Mouse (Mus musculus): ENCODE results near the gene Kpna4.
"Not testable (repeated sequence)": the region's sequence is repeated elsewhere in the genome, so short reads cannot be mapped to it uniquely, and the experiment has no call there.

The Kpna4 gene

DNA sequence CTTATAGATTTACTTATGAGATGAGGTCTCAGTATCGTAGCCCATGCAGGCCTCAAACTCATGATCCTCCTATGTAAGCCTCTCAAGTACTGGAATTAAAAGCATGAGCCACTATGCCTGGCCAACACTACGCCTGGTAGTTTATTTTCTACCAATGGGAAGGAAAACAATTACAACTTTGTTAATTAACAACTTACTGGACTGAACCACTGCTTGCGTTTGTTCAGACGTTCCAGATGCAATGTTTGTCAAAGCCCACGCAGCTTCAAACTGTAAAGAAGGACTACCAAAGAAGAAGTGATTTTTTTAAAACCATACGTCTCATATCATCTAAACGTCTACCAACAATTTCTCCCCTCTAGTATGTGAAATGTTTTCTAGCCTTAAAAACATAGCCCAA lies 32.5 kb downstream of the Kpna4 start:
- DNase-seq (ENCODE audit: low read depth) = no peak

DNA sequence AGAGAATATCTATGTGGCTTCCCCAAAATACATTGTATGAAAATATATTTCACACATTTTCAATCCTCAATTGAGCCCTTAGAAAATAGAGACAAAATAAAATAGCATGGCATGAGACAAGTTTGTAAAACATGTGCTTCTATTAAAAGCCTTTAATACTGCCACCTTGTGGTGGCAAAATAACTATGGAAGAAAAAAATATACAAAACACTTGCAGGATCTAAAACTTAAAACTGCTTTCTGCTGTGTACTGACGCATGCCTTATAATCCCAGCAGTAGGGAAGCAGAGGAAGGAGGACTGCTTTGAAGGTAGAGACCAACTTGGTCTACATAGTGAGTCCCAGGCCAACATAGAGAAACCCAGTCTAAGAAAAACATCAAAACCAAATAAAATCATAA lies 62.9 kb downstream of the Kpna4 start:
- no peak for DNase-seq (ENCODE audit: low read depth)

DNA sequence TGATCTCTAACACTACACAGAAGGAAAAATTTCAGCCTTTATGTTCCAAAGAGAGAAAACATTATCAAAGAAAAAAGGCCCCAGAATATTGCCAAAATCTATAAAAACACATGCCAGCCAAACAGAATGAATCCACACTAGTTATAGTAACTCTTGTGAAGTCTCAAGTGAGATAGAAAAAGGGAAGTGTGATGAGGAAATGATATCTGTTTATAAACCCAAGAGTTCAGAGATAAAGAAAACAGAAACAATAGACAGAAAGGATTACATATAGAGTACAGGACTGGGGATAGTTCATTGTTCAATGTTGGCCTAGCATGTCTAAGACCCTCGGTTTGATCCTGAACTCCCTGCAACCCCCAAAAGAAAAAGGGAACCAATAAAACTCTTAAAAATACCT lies 64.1 kb downstream of the Kpna4 start:
- no peak for DNase-seq (ENCODE audit: low read depth)

DNA sequence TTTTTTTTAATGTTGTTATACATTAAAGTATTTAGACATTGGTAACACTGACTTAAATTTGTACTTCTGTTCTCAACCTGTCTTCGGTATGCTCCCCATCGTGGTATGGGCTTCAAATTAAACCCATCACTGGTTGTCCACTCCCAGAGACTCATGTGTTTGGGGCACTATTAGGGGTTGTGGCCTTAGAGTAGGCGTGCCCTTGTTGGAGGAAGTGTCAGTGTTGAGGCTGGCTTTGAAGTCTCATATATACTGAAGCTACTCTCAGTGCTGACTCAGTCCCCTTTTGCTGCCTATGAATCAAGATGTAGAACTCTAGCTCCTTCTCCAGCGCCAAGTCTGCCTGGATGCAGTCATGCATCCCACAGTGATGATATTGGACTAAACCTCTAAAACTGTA lies 66.2 kb downstream of the Kpna4 start:
- no peak for DNase-seq (ENCODE audit: low read depth)

DNA sequence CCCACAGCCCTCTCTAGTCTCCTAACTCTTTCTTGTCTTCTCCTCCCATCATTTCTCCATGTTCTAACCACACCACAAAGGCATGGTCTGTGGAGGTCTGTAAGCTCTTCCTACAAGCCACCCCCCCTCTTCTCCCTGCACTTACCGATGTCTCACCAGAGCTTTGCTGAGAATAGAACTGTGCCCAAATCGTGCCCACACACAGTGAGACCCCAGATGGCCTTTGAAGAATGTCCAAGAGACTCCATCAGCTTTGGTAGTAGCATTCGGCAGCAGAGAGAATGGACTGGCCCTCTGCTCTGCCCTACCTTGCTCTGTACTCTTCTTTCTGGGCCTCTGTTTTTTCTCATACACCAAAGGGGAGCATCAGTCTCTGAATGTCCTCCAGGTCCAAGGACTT lies 71.0 kb downstream of the Kpna4 start:
- no peak for DNase-seq (ENCODE audit: low read depth)

DNA sequence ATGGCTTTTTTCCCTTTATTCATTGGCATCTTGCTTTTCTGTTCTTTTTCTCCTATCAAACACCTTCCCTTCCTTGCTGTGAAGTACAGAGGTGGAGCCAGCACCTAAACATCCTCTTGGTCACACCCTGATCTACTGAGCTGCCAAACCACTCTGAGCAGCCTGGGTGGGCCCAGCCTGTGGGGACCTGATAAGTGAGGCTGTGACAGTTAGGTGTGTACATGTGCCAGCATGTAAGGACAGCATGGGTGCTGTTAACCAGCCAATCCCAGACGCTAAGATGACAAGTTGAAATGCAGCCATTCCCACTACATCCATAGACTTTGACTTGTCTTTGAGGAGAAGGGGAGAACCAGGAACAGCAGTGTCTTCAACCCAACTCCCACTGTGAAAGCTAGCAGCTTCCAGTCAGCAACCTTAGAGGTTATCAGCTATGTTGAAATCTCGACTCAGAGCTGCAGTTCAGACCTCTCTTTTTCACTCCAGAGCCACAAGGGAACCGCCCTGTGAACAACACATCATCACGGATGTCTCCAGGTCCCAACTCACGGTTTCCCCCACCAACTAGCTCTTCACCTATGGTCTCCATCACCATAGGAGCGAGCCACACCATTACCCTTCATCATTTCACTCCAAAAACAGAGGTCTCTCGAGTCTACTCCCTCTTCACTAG lies 72.0 kb downstream of the Kpna4 start:
- DNase-seq (ENCODE audit: low read depth) = no peak

DNA sequence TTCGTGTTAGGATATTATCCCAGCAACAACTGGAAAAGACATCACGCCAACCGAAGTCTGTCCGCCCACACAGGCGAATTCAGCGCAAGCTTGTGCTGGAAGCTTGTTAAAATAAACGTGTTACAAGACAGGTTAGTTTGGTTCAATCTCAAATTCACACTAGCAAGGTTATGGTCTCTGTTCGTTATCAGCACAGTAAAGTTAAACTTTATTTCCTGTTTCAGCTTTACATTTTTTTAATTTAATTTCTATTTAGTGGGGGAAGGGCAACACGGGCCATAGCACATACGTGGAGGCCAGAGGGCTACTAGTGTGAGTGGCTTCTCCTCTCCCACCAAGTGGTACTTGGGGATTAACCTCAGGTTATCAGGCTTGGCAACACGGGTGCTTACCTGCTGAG lies 75.0 kb downstream of the Kpna4 start:
- DNase-seq (ENCODE audit: low read depth) = no peak

DNA sequence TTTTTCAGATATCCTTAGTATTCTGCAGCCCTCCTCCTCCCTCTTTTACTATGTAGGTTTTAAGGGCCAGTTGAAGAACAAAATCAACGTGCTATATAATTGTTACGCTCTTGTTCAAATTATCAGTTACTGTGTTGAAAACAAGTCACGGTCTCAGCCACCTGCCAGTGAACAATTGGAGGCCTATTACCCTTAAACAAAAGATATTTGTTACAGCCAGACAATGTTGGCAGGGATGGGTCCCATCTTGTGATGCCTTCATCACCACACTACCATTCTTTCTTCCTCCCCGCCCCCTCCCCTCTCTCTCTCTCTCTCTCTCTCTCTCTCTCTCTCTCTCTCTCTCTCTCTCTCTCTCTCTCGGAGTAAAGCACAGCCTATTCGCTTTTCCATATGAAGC lies 77.9 kb downstream of the Kpna4 start:
- DNase-seq (ENCODE audit: low read depth) = no peak

DNA sequence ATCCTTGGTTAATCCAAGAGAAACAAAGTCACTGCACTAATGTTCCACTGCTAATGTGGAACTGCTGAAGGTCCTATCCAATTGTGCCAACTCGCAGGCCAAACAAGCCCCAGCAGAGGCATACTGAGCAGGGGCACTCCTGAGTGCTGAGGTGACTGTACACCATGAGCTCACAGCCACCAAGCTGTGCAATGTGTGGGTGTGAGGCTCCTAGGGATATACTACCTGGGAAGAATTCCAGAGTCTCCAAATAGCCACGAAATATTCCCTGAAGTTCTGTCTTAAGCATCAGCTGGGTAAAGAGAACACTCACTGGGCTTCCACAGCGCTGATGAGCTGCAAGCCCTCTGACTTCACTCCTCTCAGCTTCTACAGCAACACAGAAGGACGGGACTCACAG lies 79.2 kb downstream of the Kpna4 start:
- no peak for DNase-seq (ENCODE audit: low read depth)

DNA sequence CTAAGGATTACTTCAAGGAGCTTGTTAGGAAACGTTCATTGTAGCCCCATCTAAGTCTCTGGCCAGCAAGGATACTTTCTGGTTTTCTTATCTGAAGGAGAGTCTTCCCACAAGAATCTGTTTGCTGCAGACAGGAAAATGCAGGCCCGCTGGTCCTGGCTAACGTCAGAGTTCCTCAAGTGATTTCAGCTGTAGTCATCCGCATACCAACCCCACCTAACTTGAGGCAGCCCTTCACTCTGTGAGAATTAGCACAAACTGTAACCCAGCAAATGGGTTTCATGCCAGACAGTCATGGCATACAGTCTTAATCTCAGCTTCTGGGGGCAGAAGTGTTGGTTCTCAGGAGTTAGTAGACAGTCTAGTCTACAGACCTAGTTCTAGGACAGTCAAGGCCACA lies 80.4 kb downstream of the Kpna4 start:
- no peak for DNase-seq (ENCODE audit: low read depth)

DNA sequence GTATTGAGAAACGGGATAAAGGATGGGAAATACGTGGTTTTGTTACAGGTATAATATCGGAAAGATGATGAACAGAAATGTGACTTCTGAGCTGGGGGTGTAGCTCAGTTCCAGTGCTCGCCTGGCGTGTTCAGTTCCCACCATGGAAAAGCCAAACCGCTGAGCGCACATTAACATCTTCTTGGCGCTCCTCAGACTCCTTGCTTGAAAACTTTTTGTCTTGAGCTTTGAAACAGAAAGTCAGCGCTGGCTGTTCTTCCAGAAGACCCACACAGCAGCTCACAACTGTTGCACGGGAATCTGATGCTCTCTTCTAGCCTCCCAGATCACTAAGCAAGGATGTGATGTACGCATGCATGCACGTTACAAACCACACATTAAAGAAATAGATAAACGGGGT lies 81.2 kb downstream of the Kpna4 start:
- no peak for DNase-seq (ENCODE audit: low read depth)

DNA sequence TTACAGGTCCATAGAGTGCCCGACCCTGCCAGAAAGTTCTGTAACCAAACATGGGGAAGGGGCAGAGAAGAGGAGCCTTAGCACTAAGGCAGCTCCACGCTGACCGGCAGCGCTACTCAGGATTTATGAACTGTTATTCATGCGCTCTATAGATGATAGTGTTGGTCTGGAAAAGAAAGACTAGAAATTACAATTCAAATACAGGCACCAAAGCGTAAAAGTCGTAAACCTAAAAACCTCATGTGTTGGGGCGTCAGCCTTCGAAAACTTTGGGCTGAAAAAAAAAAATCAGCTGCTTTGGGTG lies 81.6 kb downstream of the Kpna4 start:
- DNase-seq (ENCODE audit: low read depth) = no peak

DNA sequence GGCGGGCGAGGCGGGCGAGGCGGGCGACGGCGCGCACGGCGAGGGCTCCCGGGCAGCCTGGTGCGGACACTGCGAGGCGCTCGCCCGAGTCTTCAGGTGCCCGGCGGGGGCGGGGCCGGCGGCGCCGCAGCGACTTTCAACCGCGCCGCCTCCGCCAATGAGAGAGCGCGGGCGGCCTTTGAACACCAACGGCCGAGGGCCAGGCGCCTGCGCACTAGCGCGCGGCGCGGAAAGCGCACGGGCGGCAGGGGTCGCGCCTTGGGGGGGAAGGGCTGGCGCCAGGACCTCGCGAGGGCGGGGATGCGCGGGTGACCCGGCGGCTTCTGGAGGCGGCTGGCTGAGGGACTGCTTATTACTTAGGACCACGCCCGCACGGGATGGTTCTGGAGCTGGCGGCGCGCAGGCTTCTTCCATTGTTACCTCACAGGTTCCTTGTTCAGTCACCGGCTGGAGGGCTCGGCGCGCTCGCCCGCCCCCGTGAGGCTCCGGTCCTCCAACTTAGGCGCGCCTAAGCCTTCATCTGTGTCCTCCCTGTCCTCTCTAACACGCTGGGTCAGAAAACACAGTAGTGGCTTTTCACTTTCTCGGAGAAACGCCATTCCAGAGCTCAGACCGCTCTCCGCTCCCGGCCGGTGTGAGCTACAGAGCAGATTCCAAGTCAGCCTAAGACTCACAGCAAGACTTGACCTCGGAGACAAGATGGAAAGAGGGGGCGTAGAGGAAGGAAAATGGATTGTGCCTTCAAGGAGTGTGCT lies 82.1 kb downstream of the Kpna4 start, which contains the start of gene Trim59:
TSS of gene Trim59 (minus strand) at position 111 of the 755 bp plus-strand sequence.
- peak; percentile 83 for DNase-seq (ENCODE audit: low read depth)

DNA sequence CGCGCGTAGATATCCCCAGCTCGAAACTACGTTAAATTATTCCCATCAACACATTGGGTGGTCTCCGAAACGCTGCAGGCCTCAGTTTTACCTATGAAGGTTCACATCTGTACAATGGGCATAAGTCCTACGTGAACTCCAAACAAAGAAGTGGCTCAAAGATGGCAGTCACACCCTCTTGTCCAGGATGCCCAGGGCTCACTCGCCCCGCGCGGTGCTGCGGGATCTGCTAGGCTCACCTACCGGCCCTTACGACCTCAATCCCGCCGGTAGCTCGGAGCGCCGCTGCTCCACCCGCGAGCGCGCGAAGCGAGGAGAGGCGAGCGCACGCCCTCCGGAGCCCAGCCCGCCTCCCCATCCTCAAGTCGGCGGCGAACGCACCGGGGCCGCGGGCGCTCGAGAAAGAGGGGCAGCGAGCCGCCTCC lies 82.7 kb downstream of the Kpna4 start:
- DNase-seq (ENCODE audit: low read depth) = no peak

DNA sequence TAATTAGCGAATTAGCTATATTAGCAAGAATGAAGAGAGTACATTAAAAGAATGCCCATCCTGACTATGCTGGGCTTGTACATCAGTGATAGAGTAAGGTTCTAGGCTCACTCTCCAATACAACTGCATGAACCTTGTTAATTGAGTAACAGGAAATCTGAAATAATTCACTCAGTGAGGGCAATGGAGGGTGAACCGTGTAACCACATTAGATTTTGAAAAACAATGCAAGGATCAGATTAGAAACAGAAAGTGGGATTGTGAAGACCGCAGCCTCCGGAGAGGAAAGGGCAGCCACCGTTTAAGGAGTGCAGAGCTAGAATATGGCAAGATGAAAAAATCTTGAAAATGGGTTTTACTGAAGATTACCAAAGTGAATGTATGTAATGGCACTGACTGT lies 85.6 kb downstream of the Kpna4 start:
- no peak for DNase-seq (ENCODE audit: low read depth)

DNA sequence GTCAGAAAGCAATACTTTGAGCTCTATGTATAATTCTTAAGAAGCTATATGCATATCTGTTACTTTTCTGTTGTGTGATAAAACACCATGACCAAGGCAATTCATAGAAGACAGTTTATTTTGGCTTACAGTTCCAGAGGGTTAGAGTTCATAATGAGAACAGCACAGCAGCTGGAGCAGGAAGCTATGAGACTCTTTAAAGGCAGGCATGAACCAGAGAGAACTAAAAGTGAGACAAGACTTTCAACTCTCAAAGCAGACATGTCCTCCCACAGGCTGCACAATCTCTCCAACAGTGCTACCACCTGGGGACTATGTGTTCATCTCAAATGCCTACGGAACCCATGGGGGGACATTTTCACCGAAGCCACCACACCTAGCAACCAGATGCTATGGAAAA lies 86.8 kb downstream of the Kpna4 start:
- no peak for DNase-seq (ENCODE audit: low read depth)

DNA sequence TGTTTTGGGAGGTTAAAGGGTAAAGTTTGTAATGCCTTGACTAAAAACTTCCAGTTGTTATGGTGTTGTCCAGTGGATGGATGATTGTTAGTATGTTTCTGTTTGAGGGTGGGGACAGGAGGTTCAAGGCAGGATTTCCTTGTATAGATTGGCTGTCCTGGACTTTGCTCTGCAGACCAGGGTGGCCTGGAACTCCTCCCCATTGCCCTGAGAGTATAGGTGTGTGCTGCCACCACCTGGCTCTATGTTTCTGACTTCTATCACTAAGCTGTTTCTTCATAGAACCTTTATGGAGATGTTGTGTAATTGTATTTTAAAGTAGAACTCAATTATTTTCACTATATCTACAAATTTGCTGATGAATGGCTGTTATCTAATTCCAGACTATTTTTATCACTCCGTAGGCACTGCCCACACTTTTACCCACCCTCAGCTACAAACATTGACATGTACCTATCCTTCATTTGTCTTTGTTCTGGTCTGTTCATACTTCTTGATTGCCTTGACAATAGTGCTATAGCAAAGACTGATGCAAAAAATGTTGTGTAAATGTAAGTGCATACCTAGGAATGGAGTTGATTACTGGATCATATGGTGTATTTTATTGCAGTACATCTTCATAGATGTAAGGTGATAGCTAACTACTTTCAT lies 100.7 kb downstream of the Kpna4 start:
- no peak for DNase-seq (ENCODE audit: low read depth)

DNA sequence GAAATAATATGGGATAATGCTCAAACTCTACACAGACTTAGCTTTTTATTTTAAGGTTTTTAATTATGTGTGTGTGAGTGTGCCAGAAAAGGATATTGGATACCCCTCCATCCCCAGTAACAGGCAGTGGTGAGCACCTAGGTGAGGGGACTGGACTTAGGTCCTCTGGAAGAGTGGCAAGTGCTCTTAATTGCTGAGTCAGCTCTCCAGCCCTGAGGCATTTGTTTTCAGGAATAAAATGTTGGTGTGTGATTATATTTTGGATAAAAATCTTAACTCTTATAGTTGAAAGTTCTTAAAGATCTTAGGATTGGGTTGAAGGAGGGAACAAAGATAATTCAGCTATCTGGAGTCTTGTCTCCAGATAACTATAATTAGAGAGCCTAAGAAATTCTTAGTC lies 106.1 kb downstream of the Kpna4 start:
- DNase-seq (ENCODE audit: low read depth) = no peak

DNA sequence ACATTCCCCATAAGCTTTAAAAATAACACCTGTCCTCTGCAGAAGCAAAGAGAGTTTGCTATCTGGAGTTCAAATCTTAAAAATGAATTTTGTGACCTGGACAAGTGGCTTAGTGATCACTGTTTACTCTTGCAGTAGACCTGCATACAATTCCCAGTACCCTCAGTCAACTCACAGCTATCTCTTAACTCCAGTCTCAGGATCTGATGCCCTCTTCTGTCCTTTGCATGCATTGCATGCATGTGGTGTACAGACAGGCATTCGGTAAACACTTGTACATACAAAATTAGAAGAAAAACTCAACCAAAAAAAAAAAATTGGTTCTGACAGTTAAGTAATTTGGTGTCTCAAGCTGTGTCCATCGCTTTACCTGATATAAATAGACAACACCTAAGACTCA lies 106.6 kb downstream of the Kpna4 start:
- no peak for DNase-seq (ENCODE audit: low read depth)

DNA sequence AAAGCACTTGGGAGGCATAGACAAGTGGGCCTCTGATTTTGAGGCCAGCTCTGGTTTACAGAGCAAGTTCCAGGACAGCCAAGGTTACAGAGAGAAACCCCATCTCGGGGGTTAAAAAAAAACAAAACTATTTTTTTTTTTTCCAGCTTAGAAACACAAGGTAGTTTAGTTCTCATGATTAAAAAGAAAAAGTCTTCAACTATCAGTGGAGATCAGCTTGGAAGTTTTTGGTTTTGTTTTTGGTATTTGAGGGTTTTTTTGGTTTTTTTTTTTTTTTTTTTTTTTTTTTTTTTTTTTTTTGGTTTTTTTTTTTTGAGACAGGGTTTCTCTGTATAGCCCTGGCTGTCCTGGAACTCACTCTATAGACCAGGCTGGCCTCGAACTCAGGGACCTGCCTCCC lies 108.3 kb downstream of the Kpna4 start:
- DNase-seq (ENCODE audit: low read depth) = not testable (repeated sequence)

DNA sequence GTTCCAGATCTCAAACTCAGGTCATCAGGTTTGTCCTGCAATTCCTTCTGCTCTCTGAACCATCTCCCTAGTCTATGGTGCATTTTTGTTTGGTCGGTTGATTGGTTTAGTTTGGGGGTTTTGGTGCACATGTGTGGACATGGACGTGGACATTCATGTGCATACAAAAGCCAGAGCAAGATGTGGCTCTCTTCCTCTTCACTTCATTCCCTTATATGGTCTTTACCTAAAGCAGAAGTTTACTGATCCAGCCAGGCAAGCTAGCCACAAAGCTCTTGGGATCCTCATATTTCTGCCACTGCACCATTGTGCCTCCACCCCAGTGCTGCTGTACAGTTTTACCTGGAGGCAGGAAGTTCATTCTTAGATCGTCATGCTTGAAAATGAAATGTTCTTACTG lies 109.7 kb downstream of the Kpna4 start:
- DNase-seq (ENCODE audit: low read depth) = no peak
